Mouse (Mus musculus) urinary bladder, adult 2 months (tissue): ENCODE measurements around the gene Vmn2r5. TPM values are rescaled to one million over a fixed set of nuclear protein-coding genes. Genes with fewer than 3 reads are reported as not detected.
"Not testable (repeated sequence)": the region's sequence is repeated elsewhere in the genome, so short reads cannot be mapped to it uniquely, and the experiment has no call there.

Experiments
- DNase-seq: peaks from one replicate; pipeline ENCODE4 v3.0.0; 2022; ENCODE audit warnings: low spot score
- polyA plus RNA-seq: library from polyadenylated mRNA; depleted of rRNA; stranded (reverse); fragments of >200 nt; gene quantifications from 2 replicates; pipeline ENCODE4 v1.2.3, GENCODE M21; 2012; rRNA removed

Vmn2r5 gene
- polyA plus RNA-seq, result not detected in 2 replicates

- DNase-seq, result not testable (repeated sequence)
These were observed at the start of gene Vmn2r5 for GRCm38 (mm10) chr3:64509742-64510141. Gene Vmn2r5, minus strand, starts transcription at chr3:64509842.

GRCm38 (mm10) chr3:64523585-64523984 lies 13.9 kb upstream of the Vmn2r5 start:
- DNase-seq, result not testable (repeated sequence)

Other genes starting within 250 kb of the Vmn2r5 start
- gene Vmn2r3, start 220.1 kb downstream of the Vmn2r5 start, polyA plus RNA-seq, result not detected in 2 replicates
- gene Vmn2r4, start 94.5 kb downstream of the Vmn2r5 start, polyA plus RNA-seq, result not detected in 2 replicates
- gene Vmn2r6, start 56.0 kb upstream of the Vmn2r5 start, polyA plus RNA-seq, result not detected in 2 replicates